Mouse (Mus musculus): ENCODE data around the gene Zfp113.

DNA sequence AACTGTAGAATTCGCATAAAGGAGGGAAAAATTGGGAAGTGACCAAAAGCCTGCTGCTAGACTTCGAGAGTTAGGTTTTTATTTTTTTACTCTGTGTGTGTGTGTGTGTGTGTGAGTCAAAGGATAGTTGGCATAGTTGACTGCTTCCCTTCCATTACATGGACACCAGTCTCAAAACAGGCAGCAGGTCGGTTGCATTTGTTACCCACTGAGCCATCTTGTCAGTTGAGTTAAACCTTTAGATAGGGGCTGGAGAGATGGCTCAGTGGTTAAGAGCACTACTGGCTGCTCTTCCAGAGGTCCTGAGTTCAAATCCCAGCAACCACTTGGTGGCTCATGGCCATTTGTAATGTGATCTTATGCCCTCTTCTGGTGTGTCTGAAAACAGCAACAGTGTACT lies 37.5 kb downstream of the Zfp113 start:
- TF ChIP-seq POLR2A (IDR thresholded peaks at IDR 0.05; ENCODE audit: borderline replicate concordance, low read depth, low read length) (no peak), CTCF (IDR thresholded peaks at IDR 0.05; ENCODE audit: low read depth, low read length) (no peak)
